Mouse (Mus musculus) MEL-GATA-1-ER (cell line): Measurements from ENCODE around the gene Txnrd1.

Experiments
- DNase-seq: peaks from one replicate; pipeline ENCODE4 v3.0.0-alpha.2; 2012; ENCODE audit warnings: low read depth; ENCODE audit errors: extremely low read depth

Gene Txnrd1

GRCm38 (mm10) chr10:82817936-82818335 lies 15.8 kb upstream of the Txnrd1 start:
- no peak for DNase-seq

DNA sequence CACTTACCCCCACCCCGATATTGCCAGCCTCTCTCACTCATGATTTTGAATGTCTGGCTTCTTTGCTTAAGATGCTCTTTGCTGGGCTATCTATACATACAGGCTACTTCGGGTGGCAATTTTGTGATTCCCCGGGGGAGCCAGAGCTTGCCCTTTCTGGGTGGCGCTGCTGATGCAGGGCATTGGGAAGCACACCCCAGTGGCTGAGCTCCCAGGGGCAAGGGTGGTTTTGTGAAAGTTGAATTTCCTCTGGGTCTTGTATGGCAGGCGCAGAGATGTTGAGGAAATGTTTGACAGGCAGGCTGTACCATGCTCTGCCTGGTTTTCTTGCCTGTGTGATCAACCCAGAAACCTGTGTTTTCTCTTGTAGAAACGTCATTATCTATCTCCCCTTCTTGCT lies 15.1 kb upstream of the Txnrd1 start:
- DNase-seq = no peak

DNA sequence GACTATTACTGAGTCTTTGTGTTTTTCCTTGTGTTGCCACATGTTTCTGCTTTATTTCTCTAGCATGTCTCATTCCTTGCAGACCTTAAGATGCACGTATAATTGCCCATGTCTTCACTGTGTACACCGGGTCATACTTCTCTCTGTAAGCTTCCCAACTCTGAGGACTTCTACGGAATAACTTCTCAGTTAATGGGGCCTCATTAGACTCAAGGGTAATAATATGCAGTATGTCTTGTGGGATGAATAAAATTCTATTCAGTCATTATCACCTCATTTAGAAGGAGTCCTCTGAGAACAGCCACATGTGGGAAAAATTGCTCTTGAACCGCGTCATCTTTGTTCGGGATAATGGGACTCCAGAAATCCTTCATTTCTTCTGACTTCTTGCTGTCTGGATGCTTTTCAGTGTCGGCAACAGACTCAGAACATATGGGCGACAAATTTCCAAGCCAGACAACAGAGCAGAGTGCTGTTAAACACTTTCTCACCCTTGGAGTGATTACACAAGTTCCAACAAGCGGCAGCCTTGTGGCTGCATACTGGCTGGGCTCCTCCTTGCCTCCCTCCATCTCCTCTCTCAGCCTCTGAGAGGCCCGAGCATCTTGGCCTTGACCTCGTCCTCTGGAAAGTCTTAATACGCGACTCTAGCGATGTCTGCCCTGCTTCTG lies 10.5 kb upstream of the Txnrd1 start:
- DNase-seq = no peak

DNA sequence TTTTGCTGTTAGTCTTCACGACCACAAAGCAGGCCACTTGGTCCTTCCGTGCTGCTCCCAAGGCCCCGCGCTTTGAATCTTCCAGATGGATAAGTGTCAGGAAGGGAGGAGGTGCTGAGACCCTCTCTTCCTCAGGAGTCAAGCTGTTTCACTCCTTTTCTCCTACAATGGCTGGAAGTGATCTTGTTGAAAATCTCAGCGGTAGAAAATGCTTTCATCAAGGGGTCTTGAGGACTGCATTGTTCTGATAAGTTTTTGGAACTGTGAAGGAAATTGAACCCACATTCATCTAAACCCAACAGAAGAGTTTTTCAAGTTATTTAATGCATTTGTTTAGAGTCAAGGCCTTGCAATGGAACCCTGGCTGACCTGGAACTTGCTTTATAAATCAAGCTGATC lies 10.0 kb upstream of the Txnrd1 start:
- DNase-seq = no peak

DNA sequence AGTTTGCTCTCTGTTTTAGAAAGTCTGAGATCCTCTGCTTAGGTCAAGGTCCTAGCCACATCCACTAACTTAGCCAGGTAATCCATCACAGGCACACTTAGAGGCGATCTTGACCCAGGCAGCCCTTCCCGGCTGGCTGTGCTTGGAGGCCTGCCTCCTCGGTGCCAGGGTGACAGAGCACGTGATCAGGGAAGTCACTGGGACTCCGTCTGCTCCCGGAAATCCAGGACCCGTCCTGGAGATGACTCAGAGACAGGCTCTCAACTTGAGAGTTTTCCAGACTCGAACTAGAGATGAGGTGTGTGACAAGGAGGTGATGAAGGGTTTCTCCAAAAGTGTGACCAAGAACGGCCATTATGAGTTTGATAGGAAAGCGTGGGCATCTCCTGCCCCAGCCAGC lies 9.2 kb upstream of the Txnrd1 start:
- no peak for DNase-seq

DNA sequence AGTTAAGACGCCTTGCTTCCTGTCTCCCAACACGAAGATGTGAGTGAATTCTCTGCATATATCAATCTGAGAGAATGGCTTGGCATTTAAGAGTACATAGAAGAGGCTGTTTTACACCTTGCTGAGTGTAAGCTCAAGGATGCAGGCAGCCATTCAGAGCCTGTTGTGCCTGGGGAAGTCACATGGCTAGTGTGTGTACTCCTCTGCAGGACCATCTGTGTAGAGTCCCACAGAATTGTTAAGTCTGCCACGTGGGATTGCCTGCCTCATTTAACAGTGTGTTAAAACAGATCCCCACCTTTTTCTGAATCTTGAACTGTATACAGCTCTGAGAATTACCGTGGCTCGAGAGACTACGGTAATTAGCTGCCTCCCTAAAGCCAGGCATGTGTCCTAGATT lies 7.2 kb upstream of the Txnrd1 start:
- DNase-seq = no peak

- DNase-seq = no peak
These were observed 2.1 kb downstream of the Txnrd1 start for GRCm38 (mm10) chr10:82835898-82836297.

GRCm38 (mm10) chr10:82838390-82838789 lies 4.6 kb downstream of the Txnrd1 start:
- no peak for DNase-seq

DNA sequence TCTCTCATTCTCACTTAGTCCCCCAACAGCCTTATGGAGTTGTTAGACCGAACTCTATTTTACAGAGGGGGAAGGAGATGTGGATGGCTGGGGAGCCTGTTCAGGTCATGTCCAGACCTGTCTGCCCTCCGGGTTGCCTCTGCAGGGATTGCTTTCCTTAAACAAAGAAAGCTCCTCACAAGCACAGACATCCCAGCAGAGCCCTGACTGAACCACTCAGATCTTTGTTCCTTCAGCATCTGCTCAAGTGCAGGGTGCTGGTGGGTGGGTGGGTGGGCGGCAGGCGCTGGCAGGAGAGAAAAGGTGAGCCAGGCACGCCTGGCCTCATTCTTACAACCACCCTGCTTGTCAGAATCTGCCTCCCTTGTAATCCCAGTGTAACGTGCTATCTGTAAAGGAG lies 10.3 kb downstream of the Txnrd1 start:
- DNase-seq = no peak

DNA sequence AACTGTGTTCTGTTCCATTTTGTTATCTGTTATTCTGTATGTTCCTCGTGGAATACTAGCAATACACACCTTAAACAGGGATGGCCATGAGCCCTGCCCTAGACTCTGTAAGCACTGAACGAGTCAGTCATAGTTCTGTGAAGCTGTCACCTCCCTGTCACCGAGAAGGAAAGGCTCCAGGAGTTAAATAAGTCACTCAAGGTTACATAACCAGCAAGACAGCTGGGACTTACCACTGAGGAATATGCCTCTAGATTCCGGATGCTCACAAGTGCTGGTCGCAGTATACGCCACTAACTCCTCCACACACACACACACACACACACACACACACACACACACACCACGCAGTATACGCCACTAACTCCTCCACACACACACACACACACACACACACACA lies 11.0 kb downstream of the Txnrd1 start:
- DNase-seq = no peak

- DNase-seq = no peak
These were observed 14.2 kb downstream of the Txnrd1 start for GRCm38 (mm10) chr10:82847821-82848459.

DNA sequence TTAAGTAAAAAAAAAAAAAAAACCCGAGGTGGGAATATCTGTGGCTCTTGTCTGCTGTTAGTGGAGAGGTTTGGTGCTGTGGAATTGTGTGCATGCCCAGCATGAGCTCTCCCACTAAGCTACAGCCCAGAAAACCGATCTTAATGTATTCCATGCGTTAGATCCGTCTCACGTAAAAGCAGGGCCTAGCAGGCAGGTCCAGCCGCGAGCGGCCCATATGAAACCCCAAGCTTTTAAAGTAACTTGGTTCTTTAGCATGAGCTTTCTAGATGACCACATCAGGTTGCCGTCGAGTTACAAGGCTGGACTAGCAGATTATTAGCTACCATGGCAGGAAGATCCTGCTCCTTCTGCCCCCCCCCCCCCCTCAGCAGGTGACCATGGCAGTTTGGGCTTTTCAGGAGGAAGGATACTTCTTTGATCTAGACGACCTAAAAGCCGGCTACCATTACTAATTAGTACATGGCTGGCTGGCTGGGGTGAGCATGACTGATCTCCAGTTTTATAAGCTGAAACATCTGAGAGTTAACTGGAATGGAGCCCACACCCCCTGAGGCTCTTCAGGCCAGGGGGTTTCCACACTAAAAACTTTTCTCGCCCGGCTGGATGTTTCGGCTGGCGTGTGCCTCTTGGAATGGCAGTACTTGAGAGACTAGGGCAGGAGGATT lies 16.1 kb downstream of the Txnrd1 start:
- DNase-seq = no peak

- DNase-seq = no peak
These were observed 16.6 kb downstream of the Txnrd1 start for GRCm38 (mm10) chr10:82850354-82850752.

DNA sequence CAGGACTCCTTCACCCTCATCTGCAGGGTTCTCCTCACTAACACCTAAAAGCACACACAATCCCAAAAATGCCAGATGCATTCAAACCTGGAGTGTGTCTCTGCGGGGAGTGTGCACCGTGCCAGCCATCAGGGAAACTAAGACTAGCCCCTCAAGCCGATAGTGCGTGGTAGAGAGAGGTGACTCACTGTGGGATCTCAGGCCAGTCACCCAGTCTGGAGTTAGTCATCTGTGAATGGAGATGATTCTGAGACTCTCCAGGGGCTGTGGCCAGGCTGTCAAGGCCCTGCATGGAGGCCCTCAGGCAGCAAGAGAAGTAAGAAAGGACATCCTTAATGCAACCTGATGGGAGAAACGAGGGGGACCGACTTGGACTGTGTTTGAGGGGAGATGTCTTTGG lies 18.0 kb downstream of the Txnrd1 start:
- DNase-seq = no peak

DNA sequence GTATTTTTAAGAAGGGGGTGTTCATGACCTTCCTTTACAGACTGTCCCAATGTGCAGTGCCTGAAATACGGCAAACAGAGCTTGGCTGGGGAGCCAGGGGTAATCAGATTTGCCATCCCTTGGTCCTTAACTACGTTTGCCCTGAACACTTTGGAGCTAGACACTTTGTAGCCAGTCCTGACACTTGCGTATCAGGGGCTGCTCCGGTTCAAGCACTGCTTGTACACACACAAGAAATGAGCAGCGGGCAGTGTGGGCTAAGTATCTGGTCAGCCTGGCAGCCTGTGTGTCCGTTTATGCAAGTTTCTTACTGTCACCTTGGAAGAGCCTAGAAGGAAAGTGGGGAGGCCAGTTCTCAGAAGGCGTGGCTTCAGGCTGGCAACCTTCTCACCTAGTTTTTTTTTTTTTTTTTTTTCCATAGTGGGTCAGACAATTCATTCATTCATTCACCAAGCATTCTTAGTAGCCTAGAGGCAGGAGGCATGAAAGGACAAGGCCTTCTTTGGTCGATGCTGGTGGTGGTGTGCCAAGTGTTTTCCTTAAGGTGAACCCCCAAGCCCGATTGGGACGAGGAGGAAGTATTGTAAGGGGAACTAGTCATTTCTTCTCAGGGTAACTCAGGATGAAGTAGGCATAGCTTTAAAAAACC lies 24.4 kb downstream of the Txnrd1 start:
- no peak for DNase-seq

- DNase-seq = peak; percentile 93
These were observed 25.2 kb downstream of the Txnrd1 start for GRCm38 (mm10) chr10:82858691-82859532.

DNA sequence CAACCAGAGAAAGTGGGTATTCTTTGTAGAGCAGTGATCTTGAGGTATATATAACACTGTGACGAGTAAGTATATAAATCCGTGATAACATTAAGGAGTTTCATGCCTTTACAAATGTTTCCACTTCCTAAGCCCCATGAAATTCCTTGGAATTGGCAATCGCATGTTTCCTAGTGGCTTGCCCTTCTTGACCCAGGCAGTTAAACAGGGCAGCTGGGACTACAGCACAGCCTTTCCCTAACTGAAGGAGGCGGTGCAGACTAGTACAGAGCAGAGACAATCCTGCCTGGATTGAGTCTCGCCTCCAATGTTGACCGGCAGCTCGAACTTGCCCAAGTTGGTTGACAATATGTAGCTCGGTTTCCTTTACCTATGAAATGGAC lies 25.8 kb downstream of the Txnrd1 start:
- peak; percentile 36 for DNase-seq

DNA sequence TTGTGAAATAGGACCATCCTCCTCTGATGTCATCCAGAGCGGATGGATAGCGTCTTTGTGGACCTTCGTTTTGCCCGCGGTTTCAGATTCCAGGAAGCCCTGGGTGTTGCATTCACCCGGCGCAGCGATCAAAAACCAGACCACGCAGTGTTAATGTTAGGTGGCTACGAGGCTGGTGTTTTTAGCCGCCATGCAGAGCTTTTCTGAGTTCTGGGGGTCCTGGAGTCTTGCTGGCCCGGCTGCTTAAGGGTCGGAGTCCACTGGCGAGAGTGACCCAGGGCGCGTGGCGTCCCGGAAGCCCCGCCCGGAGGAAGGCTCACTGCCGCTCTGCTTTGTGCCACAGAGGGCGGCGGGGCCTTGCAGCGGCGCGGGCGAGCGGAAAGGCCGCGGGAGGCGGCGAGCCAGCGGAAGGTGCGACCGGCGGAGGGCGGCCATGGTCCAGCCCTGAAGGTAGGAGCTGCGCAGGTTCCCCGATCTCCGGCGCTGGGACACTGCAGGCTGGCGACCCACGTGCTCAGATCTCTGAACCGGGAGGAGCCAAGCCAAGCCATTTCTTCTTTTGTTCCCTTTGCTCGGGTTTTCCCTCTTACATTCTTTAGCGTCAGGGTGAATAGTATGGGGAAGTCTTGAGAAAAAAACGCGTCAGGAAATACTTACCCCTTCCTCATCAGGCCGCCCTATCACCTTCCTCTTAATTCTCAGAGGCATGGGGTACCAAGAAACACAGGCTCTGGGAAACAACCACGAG lies 26.6 kb downstream of the Txnrd1 start:
- peak; percentile 75 for DNase-seq

GRCm38 (mm10) chr10:82860929-82861315 lies 27.2 kb downstream of the Txnrd1 start:
- no peak for DNase-seq

DNA sequence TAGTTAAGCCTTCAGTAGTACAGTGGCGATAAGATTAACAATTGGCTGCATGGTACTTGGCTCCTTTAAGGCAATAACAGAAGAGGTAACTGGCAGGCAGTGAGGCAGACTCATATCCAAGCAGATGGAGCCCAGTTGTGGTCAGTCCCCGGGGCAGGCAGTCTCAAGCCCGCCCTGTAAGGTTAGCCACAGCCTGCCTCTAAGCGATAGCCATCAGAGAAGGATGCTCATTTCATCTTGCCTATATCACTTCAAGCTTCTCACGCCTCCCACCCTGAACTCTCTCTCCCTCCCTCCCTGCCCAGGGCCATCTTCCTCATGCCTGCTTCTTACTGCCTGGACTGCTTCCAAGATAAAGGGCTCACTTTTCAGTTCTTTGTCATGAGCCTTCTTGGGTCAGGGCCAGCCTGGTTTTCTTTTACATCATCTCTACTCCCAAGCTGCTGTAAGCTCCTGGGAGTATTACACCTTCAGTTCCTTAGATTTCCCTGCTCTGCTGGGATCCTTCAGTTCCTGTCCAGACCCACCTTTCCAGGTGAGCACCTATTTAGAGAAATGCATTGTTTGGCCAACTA lies 29.4 kb downstream of the Txnrd1 start:
- no peak for DNase-seq
